Mouse (Mus musculus): Measurements from ENCODE around the gene Gm853.

DNA sequence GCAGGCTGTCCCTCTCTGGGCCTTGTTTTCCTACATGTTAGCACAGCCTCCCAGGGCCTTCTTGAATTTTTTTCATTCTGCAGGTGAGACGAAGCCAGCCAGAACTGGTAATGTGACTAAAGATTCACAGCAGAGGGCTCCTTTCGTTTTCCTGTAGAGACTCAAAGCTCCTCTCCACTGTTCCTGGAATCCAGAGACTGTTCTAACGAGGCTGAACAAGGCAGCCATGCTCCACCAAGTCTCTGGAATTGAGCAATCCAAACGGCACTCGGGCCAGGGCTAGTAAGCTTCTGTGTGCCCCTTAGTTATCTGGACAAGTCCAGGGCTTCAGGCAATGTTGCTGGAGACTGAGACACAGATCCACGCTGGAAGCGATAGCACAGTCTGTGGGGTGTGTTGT lies 44.7 kb downstream of the Gm853 start:
- no peak for TF ChIP-seq GATA1 (IDR thresholded peaks at IDR 0.05; ENCODE audit: borderline replicate concordance, low read length)
- TF ChIP-seq FLI1 (IDR thresholded peaks at IDR 0.05; ENCODE audit: low read length), result no peak
